ENCODE assay signal across 8 mouse cellular contexts in the genomic region with DNA sequence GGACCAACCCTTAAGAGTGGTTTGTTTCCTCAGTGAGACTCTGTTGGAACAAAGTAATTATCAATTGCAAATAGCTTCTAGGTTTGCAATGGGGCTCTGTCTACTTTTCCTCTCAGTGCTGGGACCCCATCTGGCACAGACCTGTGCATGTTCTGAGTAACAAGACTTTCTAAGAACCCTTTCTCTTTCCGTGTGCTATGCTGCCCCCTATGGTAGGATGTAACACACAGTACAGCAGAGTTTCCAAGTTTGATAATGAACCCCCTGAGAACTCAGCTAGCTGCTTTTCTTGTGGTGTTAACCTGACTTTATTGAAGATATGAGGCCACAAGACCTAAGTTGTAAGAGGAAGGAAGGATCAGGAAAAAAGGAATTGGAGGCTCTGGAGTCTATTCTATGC.
DNase-seq lines count a peak whose midpoint lies in the region; ATAC-seq and TF ChIP-seq lines count a peak whose summit lies in the region.

No protein-coding gene starts in this region.

- ATAC-seq in neural tube, embryonic 11.5 days (ENCODE audit: insufficient read depth, low FRiP score, low TSS enrichment): no peak
- ATAC-seq in neural tube, embryonic 15.5 days (ENCODE audit: low FRiP score): no peak

- intact Hi-C loops in heart, adult 2 months (cut with DNase I): loop anchor here (2.0 to 10.0 kb wide), 3 partner anchors 214 to 562 kb away; no protein-coding TSS in a partner anchor

- no peak overlapping the region for H3K4me3 ChIP-seq in heart, adult 2 months
- H3K4me3 ChIP-seq in heart, embryonic 10.5 days: no peak overlapping the region
- no peak overlapping the region for H3K4me3 ChIP-seq in neural tube, embryonic 11.5 days (ENCODE audit: low read depth, low read length)
- H3K4me3 ChIP-seq in neural tube, embryonic 15.5 days (replicated peaks): no peak overlapping the region

- no peak for TF ChIP-seq EP300 in heart, adult 2 months (IDR thresholded peaks at IDR 0.05; ENCODE audit: insufficient read depth, low read depth, low read length)

- peak; percentile 82 for TF ChIP-seq CTCF in heart, adult 2 months (IDR thresholded peaks at IDR 0.05)

- no peak overlapping the region for H3K27ac ChIP-seq in heart, adult 2 months
- H3K27ac ChIP-seq in heart, embryonic 10.5 days: no peak overlapping the region
- H3K27ac ChIP-seq in neural tube, embryonic 11.5 days (ENCODE audit: low read depth, low read length): no peak overlapping the region
- H3K27ac ChIP-seq in neural tube, embryonic 15.5 days (replicated peaks): no peak overlapping the region

- peaks cover 1% of the 10 kb centered on the region; the same call in 1 of the 2 replicates for H3K4me1 ChIP-seq in heart, adult 2 months (ENCODE audit: control insufficient read depth, insufficient read depth, low read length)
- 0 out of 2 replicates have a peak, but pooled peaks cover 4% of the 10 kb centered on the region for H3K4me1 ChIP-seq in heart, embryonic 10.5 days
- no peaks in the 10 kb centered on the region for H3K4me1 ChIP-seq in neural tube, embryonic 11.5 days (ENCODE audit: control insufficient read depth, insufficient read depth, low read length)
- H3K4me1 ChIP-seq in neural tube, embryonic 15.5 days: no peaks in the 10 kb centered on the region

- H3K36me3 ChIP-seq in heart, adult 2 months (ENCODE audit: control insufficient read depth, insufficient read depth, low read length): no peaks in the 10 kb centered on the region
- H3K36me3 ChIP-seq in heart, embryonic 10.5 days: peaks cover 7% of the 10 kb centered on the region
- no peaks in the 10 kb centered on the region for H3K36me3 ChIP-seq in neural tube, embryonic 11.5 days (ENCODE audit: control insufficient read depth, insufficient read depth, low read length)
- no peaks in the 10 kb centered on the region for H3K36me3 ChIP-seq in neural tube, embryonic 15.5 days

- no peaks in the 10 kb centered on the region for H3K27me3 ChIP-seq in heart, adult 2 months (ENCODE audit: control insufficient read depth, insufficient read depth, low read length)
- no peaks in the 10 kb centered on the region for H3K27me3 ChIP-seq in heart, embryonic 10.5 days (ENCODE audit: insufficient read depth, poor library complexity, severe bottlenecking)
- H3K27me3 ChIP-seq in neural tube, embryonic 11.5 days (ENCODE audit: control insufficient read depth, insufficient read depth, low read length): no peaks in the 10 kb centered on the region
- H3K27me3 ChIP-seq in neural tube, embryonic 15.5 days (replicated peaks): no peaks in the 10 kb centered on the region

- 27% methylated on average over 1 of the region's 1 CpGs for WGBS in heart, adult 2 months
- WGBS in heart, embryonic 10.5 days: 15% methylated on average over 1 of the region's 1 CpGs
- WGBS in neural tube, embryonic 11.5 days: 31% methylated on average over 1 of the region's 1 CpGs
- 27% methylated on average over 1 of the region's 1 CpGs for WGBS in neural tube, embryonic 15.5 days

- H3K79me2 ChIP-seq in heart, adult 2 months (replicated peaks; ENCODE audit: control insufficient read depth, insufficient read depth, low read length): no peaks in the 10 kb centered on the region; the same call in 1 of the 2 replicates

- no peak for DNase-seq in heart, adult 2 months
- no peak for DNase-seq in heart, embryonic 10.5 days (ENCODE audit: low spot score)
- peak; percentile 38 for DNase-seq in neural tube, embryonic 11.5 days (ENCODE audit: low spot score)
- DNase-seq in embryo, embryonic 11 days: peak; percentile 67
- DNase-seq in naive thymus-derived CD4-positive, alpha-beta T cell, adult 2 months (ENCODE audit: low read depth): peak; percentile 69
- no peak for DNase-seq in ovary, postnatal 36 days (ENCODE audit: low spot score)
- DNase-seq in cerebellum, adult 18-20 months: no peak

- no peak overlapping the region for H3K9ac ChIP-seq in heart, adult 2 months (ENCODE audit: low read depth, low read length)
- H3K9ac ChIP-seq in neural tube, embryonic 11.5 days (ENCODE audit: low read length): no peak overlapping the region
- H3K9ac ChIP-seq in neural tube, embryonic 15.5 days (replicated peaks): no peak overlapping the region

- TF ChIP-seq POLR2A in heart, adult 2 months (IDR thresholded peaks at IDR 0.05; ENCODE audit: insufficient read depth, low read depth, low read length): no peak

- H3K4me2 ChIP-seq in neural tube, embryonic 11.5 days (ENCODE audit: low read depth): no peak overlapping the region
- H3K4me2 ChIP-seq in neural tube, embryonic 15.5 days: no peak overlapping the region

- no peaks in the 10 kb centered on the region for H3K9me3 ChIP-seq in heart, embryonic 10.5 days
- no peaks in the 10 kb centered on the region for H3K9me3 ChIP-seq in neural tube, embryonic 11.5 days (ENCODE audit: control insufficient read depth, low read length)
- no peaks in the 10 kb centered on the region for H3K9me3 ChIP-seq in neural tube, embryonic 15.5 days (replicated peaks)

Comparison
In these comparisons a context has a peak if more than half of its experiments do, and no peak if none do; other contexts are left out.
1. DNase-seq: peak in neural tube, embryonic 11.5 days (single experiment), embryo, embryonic 11 days (single experiment) and naive thymus-derived CD4-positive, alpha-beta T cell, adult 2 months (single experiment); none in heart, adult 2 months (0 of 2), heart, embryonic 10.5 days (single experiment), ovary, postnatal 36 days (single experiment) and cerebellum, adult 18-20 months (0 of 2).